Mouse (Mus musculus) thymus, postnatal 36 days (tissue): ENCODE measurements around the gene Art4.

Experiments used
- DNase-seq, 2 experiments: peaks; one replicate each; pipeline ENCODE4 v3.0.0; 2022; ENCODE audit warnings: mixed read lengths in 2 of 2

Gene Art4

DNA sequence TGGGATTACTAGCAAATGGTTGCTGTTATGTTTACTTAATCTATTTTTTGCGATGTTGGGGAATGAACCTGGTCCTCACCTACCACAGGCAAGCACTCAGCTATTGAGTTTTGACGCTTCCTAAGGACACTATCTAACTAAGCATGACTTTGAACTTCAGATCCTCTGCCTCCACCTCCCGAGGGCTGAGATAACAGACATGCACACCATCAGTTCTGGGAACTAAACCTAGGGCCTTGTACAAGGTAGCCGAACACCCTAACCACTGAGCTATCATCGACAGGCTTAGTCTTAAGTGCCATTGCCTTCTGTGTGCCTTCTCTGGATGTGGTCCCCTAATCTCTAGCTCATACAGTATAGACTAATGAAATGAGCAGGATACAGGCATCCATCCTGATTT is 7.8 kb upstream of the Art4 start:
- no peak for DNase-seq

- DNase-seq, result no peak
These were observed 3.5 kb upstream of the Art4 start for GRCm38 (mm10) chr6:136861020-136861419.

- no peak for DNase-seq
These were observed 887 bp upstream of the Art4 start for GRCm38 (mm10) chr6:136858420-136858819.

GRCm38 (mm10) chr6:136857873-136858260 is 334 bp upstream of the Art4 start:
- no peak for DNase-seq

DNA sequence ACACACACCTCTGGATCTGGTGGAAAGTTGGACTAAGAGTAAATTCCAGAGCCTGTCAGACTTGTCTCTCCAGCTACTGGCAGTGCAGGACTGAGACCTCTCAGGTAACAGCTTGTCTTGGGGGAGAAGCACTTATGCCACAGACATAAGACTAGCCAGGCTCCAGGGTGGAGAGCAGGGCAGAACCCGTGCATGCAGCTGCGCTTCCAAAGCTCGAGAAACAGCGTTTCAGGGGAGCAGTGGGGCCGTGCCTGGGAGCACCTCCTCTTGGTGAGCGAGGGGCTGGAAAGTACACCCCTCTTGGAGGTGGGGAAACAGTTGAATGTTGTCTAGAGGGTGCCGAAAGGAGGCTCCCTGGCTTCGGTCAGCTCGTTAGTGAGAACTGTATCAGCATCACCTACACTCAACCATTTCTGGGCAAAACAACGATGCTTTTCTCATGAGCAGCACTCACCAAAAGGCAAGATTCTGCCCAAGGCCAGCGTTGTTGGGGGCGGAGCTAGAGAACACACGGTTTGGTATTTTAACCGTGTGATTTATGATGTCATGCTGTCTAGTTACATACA is 1.4 kb downstream of the Art4 start:
- DNase-seq, result peak; percentile 59 to 68

DNA sequence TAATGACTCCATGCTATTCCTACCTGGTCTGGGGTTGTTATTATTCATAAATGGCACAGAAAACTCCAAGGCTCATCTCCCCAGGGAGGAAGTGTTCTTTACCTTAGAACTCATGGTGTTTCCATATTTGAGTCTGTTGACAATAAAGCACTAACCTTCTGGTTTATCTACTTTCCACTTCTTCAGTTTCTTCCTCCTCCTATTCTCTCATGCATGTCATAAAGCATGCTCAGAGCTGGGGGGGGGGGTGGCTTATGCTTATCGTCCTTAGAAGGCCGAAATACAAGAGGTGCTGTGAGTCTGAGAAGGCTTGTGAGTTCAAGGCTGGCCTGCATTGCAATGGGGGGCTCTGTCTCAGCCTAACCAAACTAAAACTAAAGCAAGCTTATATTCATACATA is 2.4 kb downstream of the Art4 start:
- DNase-seq, result no peak

DNA sequence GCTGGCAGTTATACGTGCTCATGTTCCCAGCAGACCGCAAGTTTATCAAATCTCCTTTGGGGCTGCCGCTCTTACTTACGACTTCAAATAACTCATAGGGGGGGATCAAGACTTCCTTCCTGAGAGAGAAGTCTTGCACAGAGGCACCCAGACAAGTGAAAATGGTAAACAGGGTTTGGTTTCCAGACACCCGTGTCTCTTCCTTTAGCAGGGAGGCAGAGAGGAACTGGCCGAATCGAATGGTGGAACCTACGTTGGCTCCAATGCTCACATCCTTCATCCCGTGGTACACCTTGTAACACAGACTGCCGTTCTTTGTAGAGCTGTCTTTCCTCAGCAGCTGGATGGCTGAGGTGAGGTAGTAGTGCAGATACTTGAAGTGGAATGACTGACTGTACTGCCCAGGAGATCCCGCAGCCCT is 3.2 kb downstream of the Art4 start:
- DNase-seq, result peak; percentile 63 to 75

GRCm38 (mm10) chr6:136852762-136853161 is 4.8 kb downstream of the Art4 start:
- DNase-seq, result peak in 1 of 2 experiments; percentile 55

DNA sequence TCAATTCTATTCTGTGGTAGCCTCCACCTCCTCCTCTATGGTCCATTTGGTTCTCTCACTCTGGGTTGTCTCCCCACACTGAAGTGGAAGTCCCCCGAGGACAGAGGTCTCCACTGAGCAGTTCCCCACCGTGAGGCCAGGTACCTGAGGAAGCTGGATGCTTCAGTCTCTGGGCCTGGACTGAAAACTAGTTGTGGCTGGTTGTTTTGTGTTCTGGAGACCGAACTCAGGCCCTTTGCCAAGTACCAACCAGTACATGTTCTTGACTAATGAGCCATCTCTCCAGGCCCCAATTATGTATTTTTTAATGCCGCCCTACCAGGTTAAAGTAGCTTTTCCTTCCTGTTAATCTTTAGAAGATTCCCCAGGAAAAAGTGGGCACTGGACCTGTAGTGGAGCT is 5.2 kb downstream of the Art4 start:
- DNase-seq, result no peak

GRCm38 (mm10) chr6:136850267-136850666 is 7.3 kb downstream of the Art4 start:
- peak in 1 of 2 experiments; percentile 26 for DNase-seq

DNA sequence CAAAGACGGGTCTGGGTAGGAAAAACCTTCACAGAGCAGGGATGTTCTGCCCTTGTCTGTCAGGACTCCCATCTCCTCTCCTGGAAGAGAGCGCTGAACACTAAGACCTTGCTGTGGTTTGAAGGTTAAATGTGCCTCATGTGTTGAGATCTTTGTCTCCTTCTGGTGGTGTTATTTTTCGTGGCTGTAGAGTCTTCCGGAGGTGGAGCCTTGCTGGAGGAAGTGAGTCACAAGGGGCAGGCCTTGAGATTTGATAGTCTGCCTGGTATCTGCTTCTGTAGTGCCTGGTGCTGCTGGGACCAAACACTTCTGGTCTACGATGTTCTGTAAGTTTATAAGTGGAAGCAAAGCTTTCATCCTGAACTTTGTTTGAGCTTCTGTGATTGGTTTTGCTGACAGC is 8.6 kb downstream of the Art4 start:
- no peak for DNase-seq

DNA sequence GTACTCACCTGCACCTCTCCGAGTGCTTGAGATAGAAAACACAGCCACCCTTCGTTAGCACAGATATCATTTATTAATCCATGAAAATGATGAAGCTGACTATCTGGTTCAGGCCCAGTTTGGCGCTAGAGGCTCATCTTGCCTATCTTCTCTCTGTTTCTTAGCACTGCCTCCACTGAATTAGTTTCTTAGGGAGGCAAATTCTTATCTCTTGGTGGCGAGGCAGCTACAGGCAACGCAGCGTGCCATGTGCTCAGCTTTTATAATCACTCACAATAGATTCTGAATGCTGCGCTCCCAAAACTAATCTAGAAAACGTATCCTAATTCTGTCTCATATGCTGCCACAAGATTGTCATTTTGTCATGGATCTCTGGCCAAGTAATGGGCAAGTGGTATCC is 9.1 kb downstream of the Art4 start:
- DNase-seq, result no peak

GRCm38 (mm10) chr6:136847790-136848189 is 9.7 kb downstream of the Art4 start:
- peak; percentile 60 to 64 for DNase-seq

DNA sequence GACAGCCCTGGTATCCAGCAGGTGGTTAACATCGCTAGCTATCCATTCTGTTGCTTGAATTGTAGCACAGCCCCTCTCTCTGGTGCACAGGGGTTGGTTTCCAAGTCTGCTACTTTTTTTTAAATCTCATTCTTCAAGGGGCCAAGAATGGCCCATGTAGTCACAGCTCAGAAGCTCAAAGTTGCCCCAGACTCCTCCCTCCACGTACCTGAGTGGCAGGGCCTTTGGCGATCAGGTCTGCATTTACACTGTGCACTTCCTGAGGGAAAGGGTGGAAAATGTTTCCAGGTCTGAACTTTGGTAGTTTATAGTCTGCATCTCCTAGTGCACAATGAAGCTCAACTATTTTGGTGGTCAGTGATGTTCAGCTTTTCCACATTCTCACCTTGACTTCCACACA is 10.3 kb downstream of the Art4 start:
- no peak for DNase-seq

DNA sequence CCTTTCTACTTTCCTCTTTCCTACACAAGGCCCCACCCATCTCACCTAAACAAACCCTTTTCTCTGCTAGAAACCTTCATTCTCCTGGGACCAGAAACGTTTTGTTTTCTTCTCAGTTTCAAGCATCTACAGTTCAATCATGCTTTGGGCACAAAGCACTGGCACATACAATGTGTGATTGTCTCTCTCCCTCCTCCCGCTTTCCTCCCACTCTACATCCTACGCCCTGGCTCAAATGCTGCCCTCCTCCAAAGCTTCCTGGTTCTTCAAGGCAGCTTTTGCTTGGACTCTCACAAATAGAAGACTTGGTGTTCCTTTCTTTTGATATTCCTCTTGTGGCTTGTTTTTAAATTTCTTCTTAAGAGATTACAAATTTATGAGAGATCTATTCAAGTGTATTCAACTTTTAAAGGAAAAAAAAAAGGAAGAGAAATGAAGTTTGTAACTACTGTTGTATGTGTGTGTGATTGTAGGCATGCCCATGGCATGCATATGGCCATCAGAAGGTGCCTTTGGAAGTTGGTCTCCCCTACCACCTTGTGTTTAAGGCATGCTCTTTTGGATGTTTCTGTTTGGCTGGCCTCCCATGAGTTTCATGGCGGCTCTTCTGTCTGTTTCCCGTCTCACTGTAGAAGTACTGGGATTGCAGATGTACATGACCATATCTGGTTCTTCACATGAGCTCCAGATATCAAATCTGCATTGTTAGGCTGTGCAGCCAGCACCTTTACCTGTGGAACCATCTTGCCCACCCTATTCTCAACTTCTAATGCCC is 11.6 kb downstream of the Art4 start:
- no peak for DNase-seq

GRCm38 (mm10) chr6:136844903-136845302 is 12.6 kb downstream of the Art4 start:
- DNase-seq, result no peak

DNA sequence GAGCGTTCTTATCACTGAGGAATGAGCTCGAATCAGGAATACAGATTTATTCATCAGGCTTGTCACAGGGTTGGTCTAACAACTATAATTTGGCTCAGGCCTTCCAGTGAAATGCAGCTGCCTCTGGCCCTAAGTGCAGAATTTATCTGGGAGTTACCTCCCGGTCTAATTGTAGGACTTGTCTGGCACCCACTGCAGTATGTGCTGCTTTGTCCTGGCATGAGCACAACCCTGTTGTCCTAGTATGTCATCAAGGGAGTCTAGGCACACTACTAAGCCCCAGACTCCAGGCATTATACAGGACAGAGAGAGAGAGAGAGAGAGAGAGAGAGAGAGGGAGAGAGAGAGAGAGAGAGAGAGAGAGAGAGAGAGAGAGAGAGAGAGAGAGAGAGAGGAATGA is 20.2 kb downstream of the Art4 start:
- DNase-seq, result no peak

- no peak for DNase-seq
These were observed 22.2 kb downstream of the Art4 start, which contains the start of gene Smco3 for GRCm38 (mm10) chr6:136835352-136835751. Gene Smco3 (minus strand): TSS chr6:136835452.

- DNase-seq, result peak; percentile 42 to 54
These were observed 25.8 kb downstream of the Art4 start for GRCm38 (mm10) chr6:136831712-136832111.

DNA sequence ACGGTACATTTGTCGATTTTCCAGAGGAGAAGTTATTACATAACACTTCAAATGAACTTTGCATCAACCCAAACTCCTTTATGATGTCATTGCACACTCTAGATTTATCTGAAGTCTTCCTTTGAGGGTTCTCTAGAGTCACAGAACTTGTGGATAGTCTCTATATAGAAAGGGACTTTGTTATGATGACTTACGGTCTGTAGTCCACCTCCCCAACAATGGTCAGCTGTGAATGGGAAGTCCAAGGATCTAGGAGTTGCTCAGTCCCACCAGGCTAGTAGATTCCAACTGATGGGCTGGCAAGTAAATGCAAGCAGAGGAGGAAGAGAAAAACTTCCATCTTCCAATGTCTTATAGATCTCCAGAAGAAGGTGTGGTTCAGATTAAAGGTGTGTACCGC is 28.9 kb downstream of the Art4 start:
- DNase-seq, result no peak

DNA sequence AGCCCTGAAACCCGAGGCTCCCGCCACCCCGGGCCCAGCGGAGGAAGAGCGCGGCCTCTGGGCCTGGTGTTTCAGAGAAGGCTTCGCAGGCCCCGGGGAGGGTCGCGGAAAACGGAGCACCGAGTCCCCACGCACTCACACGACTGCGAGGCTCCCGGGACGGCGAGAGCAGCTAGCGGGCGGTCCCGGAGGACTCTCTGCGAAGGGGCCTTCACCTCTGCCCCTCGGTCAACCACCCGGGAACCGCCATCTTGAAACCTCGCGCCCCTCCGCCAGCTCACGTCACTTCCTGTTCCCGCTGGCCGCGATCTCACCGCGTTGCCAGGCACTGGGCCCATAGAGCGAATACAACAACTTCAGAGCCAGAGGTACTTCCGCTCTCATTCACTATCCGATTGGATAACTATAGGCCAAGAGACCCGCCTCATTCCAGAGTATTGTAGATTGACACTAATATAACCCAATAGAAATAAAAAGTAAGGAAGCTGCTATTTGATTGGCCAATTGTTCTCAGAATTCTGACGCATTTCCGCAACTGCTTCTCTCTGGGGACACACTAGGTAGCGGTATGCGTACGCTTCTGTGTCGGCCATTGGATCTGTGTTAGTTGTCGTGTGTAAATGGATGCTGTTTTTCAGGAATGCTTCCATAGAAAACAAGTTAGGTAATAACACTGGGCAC is 29.5 kb downstream of the Art4 start, which contains the start of gene Wbp11:
Gene Wbp11 (minus strand): TSS at position 353 of the 681 bp plus-strand sequence.
- DNase-seq, result peak; percentile 90 to 94

GRCm38 (mm10) chr6:136827516-136827880 is 30.0 kb downstream of the Art4 start, which contains the start of gene BC049715:
Gene BC049715 (plus strand): TSS chr6:136827626.
- no peak for DNase-seq

- DNase-seq, result no peak
These were observed 30.4 kb downstream of the Art4 start for GRCm38 (mm10) chr6:136827116-136827515.

GRCm38 (mm10) chr6:136824987-136825386 is 32.5 kb downstream of the Art4 start:
- DNase-seq, result no peak
